Mouse (Mus musculus): ENCODE measurements around the gene Bfsp2. TPM values are rescaled to one million over a fixed set of nuclear protein-coding genes. Genes with fewer than 3 reads are reported as not detected.

Bfsp2 gene
- total RNA-seq, 2 experiments from 2014 or later = 0.55 to 0.60 TPM

DNA sequence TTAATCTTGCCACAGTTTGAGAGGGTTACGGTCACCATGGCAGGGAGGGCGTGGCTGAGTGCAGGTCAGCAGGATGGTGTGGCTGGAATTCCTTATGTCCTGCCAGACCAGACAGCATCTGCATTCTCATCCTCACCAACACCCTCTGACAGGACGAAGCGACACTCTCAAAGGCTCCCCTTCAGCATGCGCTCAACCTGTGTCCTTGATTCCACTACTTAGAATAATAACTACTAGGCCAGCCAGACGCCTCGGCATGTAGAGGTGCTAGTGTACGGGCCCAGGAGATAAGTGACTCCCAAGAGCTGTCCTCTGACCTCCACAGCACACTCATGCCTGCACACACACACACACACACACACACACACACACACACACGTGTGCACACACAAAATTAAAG is 101.0 kb downstream of the Bfsp2 start:
- no peak for DNase-seq

DNA sequence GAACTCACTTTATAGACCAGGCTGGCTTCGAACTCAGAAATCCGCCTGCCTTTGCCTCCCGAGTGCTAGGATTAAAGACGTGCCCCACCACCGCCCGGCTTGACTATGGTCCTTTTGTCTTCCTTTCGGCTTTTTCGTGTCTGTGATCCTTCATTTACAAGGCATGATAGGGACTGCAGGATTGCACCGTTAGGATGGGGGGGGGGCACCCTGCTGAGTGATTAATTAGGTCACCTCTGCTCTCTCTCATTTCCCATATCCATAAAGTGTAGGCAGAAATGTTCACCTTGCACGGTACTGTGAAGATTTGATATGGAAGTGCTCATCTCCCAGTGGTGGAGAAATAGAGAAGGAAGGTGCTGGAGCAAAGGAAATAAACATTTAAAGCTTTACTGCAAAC is 101.5 kb downstream of the Bfsp2 start:
- no peak for DNase-seq

DNA sequence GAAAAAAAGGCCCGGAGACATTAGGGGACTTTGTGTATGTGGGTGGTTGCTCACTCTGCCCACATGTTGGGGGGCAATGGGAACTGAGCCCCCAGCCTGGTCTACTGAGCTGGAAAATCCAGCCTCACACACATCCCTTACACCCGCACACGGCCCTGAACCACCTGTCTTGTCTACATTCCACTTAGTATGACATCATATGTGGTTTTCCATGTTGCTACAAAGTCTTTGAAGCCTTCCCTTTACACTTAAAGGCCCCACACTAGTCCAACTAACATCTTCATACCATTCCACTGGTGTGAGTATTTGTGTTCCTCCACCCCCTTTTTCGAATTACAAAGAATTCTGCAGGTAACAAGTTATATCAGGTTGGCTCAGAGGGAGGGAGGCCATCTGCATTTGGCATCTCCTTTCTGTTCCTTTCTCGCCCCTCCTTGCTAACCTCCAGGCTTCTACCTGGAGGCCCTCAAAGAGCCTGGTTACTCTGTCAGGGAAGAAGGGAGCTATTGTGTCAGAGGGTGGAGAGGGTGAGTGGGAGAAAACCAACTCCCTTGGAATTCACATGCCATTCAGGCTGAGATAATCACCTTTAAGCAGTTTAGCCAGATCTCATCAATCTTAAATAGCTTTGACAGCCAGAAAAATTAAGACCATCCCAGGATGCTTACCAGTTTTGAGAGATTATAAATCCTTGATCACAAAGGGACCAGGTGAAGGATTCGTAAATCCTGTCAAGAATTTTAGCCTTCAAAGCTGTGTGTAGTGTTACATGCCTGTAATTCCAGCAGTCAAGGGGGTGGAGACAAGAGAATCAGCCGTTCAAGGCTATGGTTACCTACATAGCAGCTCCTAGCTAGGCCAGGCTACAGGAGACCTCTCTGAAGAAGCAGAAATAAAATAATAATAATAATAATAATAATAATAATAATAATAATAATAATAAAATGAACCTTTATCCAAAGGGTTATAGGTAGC is 103.6 kb downstream of the Bfsp2 start:
- DNase-seq = no peak

Other genes with a start within 250 kb of the Bfsp2 start
- gene Trf, start 250.0 kb downstream of the Bfsp2 start, total RNA-seq (2021) = 1,000 to 10,000 TPM; 3,036 to 6,940 TPM
- 10 to 100 TPM; 22.6 to 51.8 TPM for gene 1300017J02Rik, start 175.3 kb downstream of the Bfsp2 start, total RNA-seq (2021)
- 10 to 100 TPM; 34.2 to 46.8 TPM for gene Topbp1, start 175.2 kb downstream of the Bfsp2 start, total RNA-seq (2021)
- 100 to 1,000 TPM; 148 to 171 TPM for gene Cdv3, start 114.6 kb downstream of the Bfsp2 start, total RNA-seq (2021)

All from adrenal gland, postnatal 10 days (tissue).